Mouse (Mus musculus): ENCODE data around the gene Cnot3.

DNA sequence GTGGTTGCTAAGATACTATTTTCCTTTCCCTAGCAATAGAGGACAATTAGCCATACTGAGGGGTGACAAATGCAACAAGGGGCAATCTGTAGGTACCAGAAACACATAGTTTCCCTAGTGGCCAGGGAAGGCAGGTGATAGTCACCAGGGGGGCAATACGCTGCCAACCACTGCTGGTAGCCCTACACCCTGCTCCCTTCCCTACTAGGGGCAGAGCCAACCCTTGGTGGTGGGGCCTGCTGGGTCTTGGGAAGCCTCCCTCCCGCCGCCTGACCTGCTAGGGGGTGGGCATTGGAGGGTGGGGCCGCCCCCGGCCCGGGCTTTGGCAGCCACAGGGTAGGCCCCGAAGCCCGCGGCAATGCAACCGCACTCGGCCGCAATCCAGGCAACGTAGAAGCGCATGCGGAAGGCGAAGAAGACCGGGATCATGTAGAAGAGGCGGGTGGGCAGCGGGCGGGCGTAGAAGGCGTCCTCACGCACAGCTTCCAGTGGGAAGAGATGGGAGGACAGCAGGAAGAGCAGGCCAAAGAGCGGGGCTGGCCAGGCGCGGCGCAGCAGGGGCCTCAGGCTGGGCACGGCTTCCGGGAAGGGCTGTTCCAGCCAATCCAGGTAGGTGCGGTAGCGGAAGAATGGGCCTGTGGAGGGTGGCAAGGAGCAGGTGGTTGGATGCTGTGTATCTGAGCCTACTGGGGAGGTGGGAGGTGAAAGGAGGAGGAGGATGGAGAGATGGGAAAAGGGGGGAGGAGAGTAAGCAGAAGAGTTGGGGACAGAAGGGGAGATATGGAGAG, 40.5 kb downstream of the Cnot3 start:
- no peak for TF ChIP-seq CTCF (IDR thresholded peaks at IDR 0.05; ENCODE audit: low read depth)
- TF ChIP-seq EP300 (IDR thresholded peaks at IDR 0.05; ENCODE audit: low read depth) = no peak

All from liver, embryonic 14.5 days (tissue).